Comparison of ENCODE assay signal across 17 mouse cellular contexts in the genomic region with DNA sequence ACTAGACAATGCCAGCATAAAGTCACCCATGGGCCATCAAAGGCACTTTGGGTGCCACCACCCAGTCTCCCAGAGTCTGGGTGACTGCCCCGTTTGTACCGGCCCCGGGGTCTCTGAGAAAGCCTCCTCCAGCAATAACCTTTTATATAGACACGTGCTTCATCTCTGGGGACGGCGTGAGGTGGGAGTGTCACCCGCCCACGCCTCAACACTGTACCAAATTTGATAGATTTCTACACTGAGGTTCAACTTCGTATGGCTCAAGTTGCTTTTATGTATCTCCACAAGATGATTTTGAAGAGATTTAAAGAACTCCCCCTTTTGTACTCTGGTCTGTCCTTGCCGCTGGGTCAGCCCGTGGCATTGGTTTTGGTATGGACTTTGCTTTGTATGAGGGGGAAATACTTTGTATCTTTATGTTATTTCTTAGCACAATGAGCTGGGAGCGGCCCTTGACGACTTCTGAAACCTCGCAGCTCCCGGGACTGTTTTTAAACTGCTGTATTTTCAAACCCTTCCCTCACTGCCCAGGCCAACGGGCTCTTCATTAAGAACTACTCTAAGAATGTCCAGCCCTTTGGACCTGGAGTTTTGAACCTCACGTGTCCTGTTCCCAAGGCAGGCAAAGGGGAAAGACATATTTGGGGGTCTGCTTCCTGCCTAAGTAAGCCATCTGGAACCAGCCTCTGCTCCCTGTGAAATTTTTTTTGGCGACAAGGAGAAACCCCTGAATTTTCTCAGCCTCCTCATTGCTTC. TPM values are rescaled to one million over a fixed set of nuclear protein-coding genes. Genes with fewer than 3 reads are reported as not detected.
DNase-seq lines count a peak whose midpoint lies in the region; ATAC-seq lines count a peak whose summit lies in the region.
"Had no signal": no experiment of that assay in that cellular context is flagged by ENCODE, and none has a peak within 500 bp of the region (broad histone marks: within the 10 kb centered on the region; RNA-seq: fewer than 3 reads in every experiment).

No protein-coding gene starts in this region.

- no peak overlapping the region for H3K4me3 ChIP-seq in intestine, embryonic 16.5 days (ENCODE audit: low read length)
- H3K4me3 ChIP-seq in intestine, embryonic 15.5 days (replicated peaks) = no peak overlapping the region
- H3K4me3 ChIP-seq: embryonic facial prominence, embryonic 13.5 days; gastrocnemius, adult 2 months; heart, embryonic 12.5 days; hindbrain, embryonic 10.5 days had no signal

- peaks cover 3% of the 10 kb centered on the region; the same call in 1 of the 2 replicates for H3K4me1 ChIP-seq in intestine, embryonic 16.5 days (ENCODE audit: control insufficient read depth, insufficient read depth, low read length)
- peaks cover 3% of the 10 kb centered on the region; the same call in 1 of the 2 replicates for H3K4me1 ChIP-seq in intestine, embryonic 15.5 days (replicated peaks)
- H3K4me1 ChIP-seq: embryonic facial prominence, embryonic 13.5 days had no signal

- ATAC-seq in intestine, embryonic 16.5 days = no peak
- ATAC-seq in intestine, embryonic 15.5 days = no peak
- ATAC-seq: forebrain, embryonic 14.5 days had no signal

- peaks cover 25% of the 10 kb centered on the region for H3K36me3 ChIP-seq in intestine, embryonic 16.5 days (ENCODE audit: control insufficient read depth, insufficient read depth, low read length)
- H3K36me3 ChIP-seq in intestine, embryonic 15.5 days = peaks cover 30% of the 10 kb centered on the region

- no peak overlapping the region for H3K9ac ChIP-seq in intestine, embryonic 16.5 days (ENCODE audit: low read depth, low read length)
- H3K9ac ChIP-seq in intestine, embryonic 15.5 days = no peak overlapping the region; the same call in 1 of the 2 replicates
- H3K9ac ChIP-seq: hindbrain, embryonic 14.5 days had no signal

- H3K9me3 ChIP-seq in intestine, embryonic 16.5 days (ENCODE audit: control insufficient read depth, low read length) = no peaks in the 10 kb centered on the region
- H3K9me3 ChIP-seq in intestine, embryonic 15.5 days = no peaks in the 10 kb centered on the region
- H3K9me3 ChIP-seq: embryonic facial prominence, embryonic 13.5 days; heart, embryonic 12.5 days; hindbrain, embryonic 10.5 days had no signal

- no peak overlapping the region for H3K4me2 ChIP-seq in intestine, embryonic 16.5 days (ENCODE audit: low read depth, low read length)
- no peak overlapping the region for H3K4me2 ChIP-seq in intestine, embryonic 15.5 days (replicated peaks)
- H3K4me2 ChIP-seq: embryonic facial prominence, embryonic 13.5 days; heart, embryonic 12.5 days; hindbrain, embryonic 14.5 days had no signal

- H3K27me3 ChIP-seq in intestine, embryonic 16.5 days (replicated peaks; ENCODE audit: control insufficient read depth, insufficient read depth, low read length) = no peaks in the 10 kb centered on the region
- H3K27me3 ChIP-seq in intestine, embryonic 15.5 days (replicated peaks) = no peaks in the 10 kb centered on the region
- H3K27me3 ChIP-seq: embryonic facial prominence, embryonic 13.5 days; heart, embryonic 12.5 days had no signal

- WGBS in intestine, embryonic 16.5 days = 86% methylated on average over 18 of the region's 18 CpGs
- WGBS in intestine, embryonic 15.5 days = 85% methylated on average over 18 of the region's 18 CpGs

- H3K27ac ChIP-seq in intestine, embryonic 16.5 days (ENCODE audit: low read length) = peak overlapping the region; percentile 61; the same call in 1 of the 2 replicates
- H3K27ac ChIP-seq in intestine, embryonic 15.5 days = no peak overlapping the region
- H3K27ac ChIP-seq: embryonic facial prominence, embryonic 13.5 days; gastrocnemius, adult 2 months; hindbrain, embryonic 10.5 days; hindbrain, embryonic 14.5 days had no signal

- DNase-seq in kidney, postnatal 36 days = peak; percentile 46 to 52
- no peak for DNase-seq in kidney, adult 18-20 months
- peak; percentile 81 for DNase-seq in testis, postnatal 10 days (ENCODE audit: low spot score)
- DNase-seq in natural killer cell, adult 2 months (ENCODE audit: low spot score in 2 of 2) = no peak
- DNase-seq: adrenal gland, adult 2 months; adrenal gland, postnatal 25 days; cerebellum, adult 8-10 months; cerebellum, postnatal 36 days; gastrocnemius, adult 2 months; gastrocnemius, postnatal 25 days had no signal

RNA-seq across cellular contexts. Expression of a gene that starts 4.6 kb away (rescaled TPM):
- polyA plus RNA-seq in intestine, embryonic 16.5 days (2015; fragmentation: Nextera tagmentation; extraction: Ambion mirVana) = 1,506 and 1,615 TPM in 2 replicates
- 1,607 and 1,644 TPM in 2 replicates for polyA plus RNA-seq in intestine, embryonic 15.5 days (2015; fragmentation: Nextera tagmentation; extraction: Ambion mirVana)

RNA-seq across cellular contexts. Expression of a gene that starts 10.3 kb away (rescaled TPM):
- polyA plus RNA-seq in intestine, embryonic 16.5 days (2015; fragmentation: Nextera tagmentation; extraction: Ambion mirVana) = 25.5 and 26.3 TPM in 2 replicates
- polyA plus RNA-seq in intestine, embryonic 15.5 days (2015; fragmentation: Nextera tagmentation; extraction: Ambion mirVana) = 31.8 and 34.7 TPM in 2 replicates

RNA-seq across cellular contexts. Expression of a gene that starts 48.2 kb away (rescaled TPM):
- polyA plus RNA-seq in intestine, embryonic 16.5 days (2015; fragmentation: Nextera tagmentation; extraction: Ambion mirVana) = 71.9 and 88.2 TPM in 2 replicates
- polyA plus RNA-seq in intestine, embryonic 15.5 days (2015; fragmentation: Nextera tagmentation; extraction: Ambion mirVana) = 56.9 and 58.2 TPM in 2 replicates

Comparison
In these comparisons a context has a peak if more than half of its experiments do, and no peak if none do; other contexts are left out.
1. DNase-seq: peak in kidney, postnatal 36 days (2 of 2) and testis, postnatal 10 days (single experiment); none in kidney, adult 18-20 months (single experiment) and natural killer cell, adult 2 months (0 of 2).